In genomic region chr2:165717182-165718176, GRCm38 (mm10) we compare ENCODE assay signal across 15 mouse cellular contexts.
DNase-seq lines count a peak whose midpoint lies in the region; ATAC-seq and TF ChIP-seq lines count a peak whose summit lies in the region.
"Had no signal": no experiment of that assay in that cellular context is flagged by ENCODE, and none has a peak within 500 bp of the region (broad histone marks: within the 10 kb centered on the region; RNA-seq: fewer than 3 reads in every experiment).

No protein-coding gene starts in this region.

- no peak for DNase-seq in embryonic facial prominence, embryonic 10.5 days (ENCODE audit: low spot score)
- DNase-seq in kidney, postnatal 0 days (ENCODE audit: low spot score) = no peak
- no peak for DNase-seq in kidney, postnatal 25 days
- DNase-seq in right cerebral cortex, adult 2 months (ENCODE audit: low spot score in 2 of 2) = peak; percentile 16 to 20
- no peak for DNase-seq in right cerebral cortex, postnatal 14 days
- no peak for DNase-seq in cerebellum, adult 18-20 months
- DNase-seq: adrenal gland, postnatal 10 days; gastrocnemius, postnatal 14 days; lung, postnatal 10 days had no signal

- H3K4me3 ChIP-seq in embryonic facial prominence, embryonic 12.5 days = no peak overlapping the region
- H3K4me3 ChIP-seq in embryonic facial prominence, embryonic 10.5 days = no peak overlapping the region
- H3K4me3 ChIP-seq in kidney, postnatal 0 days (replicated peaks; ENCODE audit: low read depth, low read length) = no peak overlapping the region
- H3K4me3 ChIP-seq in forebrain, embryonic 16.5 days (replicated peaks; ENCODE audit: low read length) = no peak overlapping the region
- H3K4me3 ChIP-seq: midbrain, embryonic 12.5 days; neural tube, embryonic 12.5 days; stomach, embryonic 15.5 days had no signal

- H3K4me1 ChIP-seq in embryonic facial prominence, embryonic 12.5 days = peaks cover 3% of the 10 kb centered on the region
- peaks cover 15% of the 10 kb centered on the region for H3K4me1 ChIP-seq in embryonic facial prominence, embryonic 10.5 days
- no peaks in the 10 kb centered on the region for H3K4me1 ChIP-seq in kidney, postnatal 0 days (replicated peaks; ENCODE audit: insufficient read depth, low read length)
- H3K4me1 ChIP-seq in forebrain, embryonic 16.5 days (replicated peaks; ENCODE audit: control insufficient read depth, insufficient read depth, low read length) = 0 out of 2 replicates have a peak, but pooled peaks cover 2% of the 10 kb centered on the region
- H3K4me1 ChIP-seq: stomach, embryonic 15.5 days had no signal

- peaks cover 11% of the 10 kb centered on the region for H3K36me3 ChIP-seq in embryonic facial prominence, embryonic 12.5 days
- H3K36me3 ChIP-seq in embryonic facial prominence, embryonic 10.5 days (replicated peaks) = peaks cover 42% of the 10 kb centered on the region
- no peaks in the 10 kb centered on the region for H3K36me3 ChIP-seq in kidney, postnatal 0 days (ENCODE audit: insufficient read depth, low read length)
- no peaks in the 10 kb centered on the region for H3K36me3 ChIP-seq in forebrain, embryonic 16.5 days (ENCODE audit: control insufficient read depth, insufficient read depth)
- H3K36me3 ChIP-seq: midbrain, embryonic 12.5 days; stomach, embryonic 15.5 days had no signal

- peak; percentile 11; the same call in 1 of the 2 replicates for ATAC-seq in embryonic facial prominence, embryonic 12.5 days (ENCODE audit: insufficient number of reproducible peaks, insufficient read depth, low FRiP score, low TSS enrichment)
- ATAC-seq in kidney, postnatal 0 days (replicated peaks; ENCODE audit: low FRiP score, low read depth) = 0 out of 2 replicates have a peak, but pooled peaks have one; percentile 31
- no peak for ATAC-seq in forebrain, embryonic 16.5 days
- ATAC-seq: intestine, embryonic 16.5 days had no signal

- WGBS in embryonic facial prominence, embryonic 12.5 days = 67% methylated on average over 23 of the region's 23 CpGs
- WGBS in embryonic facial prominence, embryonic 10.5 days = 71% methylated on average over 23 of the region's 23 CpGs
- 63% methylated on average over 23 of the region's 23 CpGs for WGBS in kidney, postnatal 0 days
- 53% methylated on average over 23 of the region's 23 CpGs for WGBS in forebrain, embryonic 16.5 days

- no peak overlapping the region for H3K4me2 ChIP-seq in embryonic facial prominence, embryonic 12.5 days (replicated peaks)
- no peak overlapping the region for H3K4me2 ChIP-seq in kidney, postnatal 0 days (ENCODE audit: low read length)
- H3K4me2 ChIP-seq in forebrain, embryonic 16.5 days (ENCODE audit: low read length) = no peak overlapping the region
- H3K4me2 ChIP-seq: midbrain, embryonic 12.5 days; neural tube, embryonic 12.5 days; stomach, embryonic 15.5 days had no signal

- no peaks in the 10 kb centered on the region for H3K9me3 ChIP-seq in embryonic facial prominence, embryonic 12.5 days
- peaks cover 6% of the 10 kb centered on the region; the same call in 1 of the 2 replicates for H3K9me3 ChIP-seq in embryonic facial prominence, embryonic 10.5 days
- no peaks in the 10 kb centered on the region for H3K9me3 ChIP-seq in kidney, postnatal 0 days (replicated peaks; ENCODE audit: low read length)
- H3K9me3 ChIP-seq in forebrain, embryonic 16.5 days (ENCODE audit: control insufficient read depth, low read length) = no peaks in the 10 kb centered on the region
- H3K9me3 ChIP-seq: midbrain, embryonic 12.5 days; neural tube, embryonic 12.5 days; stomach, embryonic 15.5 days had no signal

- H3K9ac ChIP-seq in embryonic facial prominence, embryonic 12.5 days = no peak overlapping the region
- no peak overlapping the region for H3K9ac ChIP-seq in kidney, postnatal 0 days (ENCODE audit: low read depth, low read length)
- H3K9ac ChIP-seq in forebrain, embryonic 16.5 days (replicated peaks; ENCODE audit: low read depth, low read length) = no peak overlapping the region
- H3K9ac ChIP-seq: midbrain, embryonic 12.5 days; neural tube, embryonic 12.5 days; stomach, embryonic 15.5 days had no signal

- H3K27ac ChIP-seq in embryonic facial prominence, embryonic 12.5 days = no peak overlapping the region
- H3K27ac ChIP-seq in embryonic facial prominence, embryonic 10.5 days (replicated peaks) = no peak overlapping the region
- H3K27ac ChIP-seq in kidney, postnatal 0 days = no peak overlapping the region
- H3K27ac ChIP-seq in forebrain, embryonic 16.5 days (ENCODE audit: low read length) = no peak overlapping the region
- H3K27ac ChIP-seq: midbrain, embryonic 12.5 days; neural tube, embryonic 12.5 days; stomach, embryonic 15.5 days had no signal

- TF ChIP-seq CTCF in kidney, postnatal 0 days (IDR thresholded peaks at IDR 0.05; ENCODE audit: low read depth) = no peak

- H3K27me3 ChIP-seq in embryonic facial prominence, embryonic 12.5 days = no peaks in the 10 kb centered on the region
- H3K27me3 ChIP-seq in embryonic facial prominence, embryonic 10.5 days (replicated peaks; ENCODE audit: low read depth, poor library complexity, severe bottlenecking) = no peaks in the 10 kb centered on the region
- no peaks in the 10 kb centered on the region for H3K27me3 ChIP-seq in kidney, postnatal 0 days (ENCODE audit: insufficient read depth, low read length)
- H3K27me3 ChIP-seq in forebrain, embryonic 16.5 days (replicated peaks; ENCODE audit: control insufficient read depth, insufficient read depth, low read length) = no peaks in the 10 kb centered on the region
- H3K27me3 ChIP-seq: midbrain, embryonic 12.5 days; neural tube, embryonic 12.5 days; stomach, embryonic 15.5 days had no signal

Comparison
In these comparisons a context has a peak if more than half of its experiments do, and no peak if none do; other contexts are left out.
1. DNase-seq: peak in right cerebral cortex, adult 2 months (2 of 2); none in embryonic facial prominence, embryonic 10.5 days (single experiment), kidney, postnatal 0 days (single experiment), kidney, postnatal 25 days (0 of 2), right cerebral cortex, postnatal 14 days (single experiment) and cerebellum, adult 18-20 months (0 of 2).